Mouse (Mus musculus) liver, adult 2 months (tissue): ENCODE results near the gene Icmt.

Experiments used
- CTCF ChIP-seq: fragments of 200-500 bp; IDR thresholded peaks from 2 replicates; pipeline ENCODE4 v1.5.1; 2011; ENCODE audit warnings: low read depth, low read length, control low read depth
- POLR2A ChIP-seq: fragments of 200-500 bp; IDR thresholded peaks from 2 replicates; pipeline ENCODE4 v1.6.1; 2011; ENCODE audit warnings: low read length, control low read depth; ENCODE audit not compliant: insufficient read depth; ENCODE audit errors: extremely low read depth

DNA sequence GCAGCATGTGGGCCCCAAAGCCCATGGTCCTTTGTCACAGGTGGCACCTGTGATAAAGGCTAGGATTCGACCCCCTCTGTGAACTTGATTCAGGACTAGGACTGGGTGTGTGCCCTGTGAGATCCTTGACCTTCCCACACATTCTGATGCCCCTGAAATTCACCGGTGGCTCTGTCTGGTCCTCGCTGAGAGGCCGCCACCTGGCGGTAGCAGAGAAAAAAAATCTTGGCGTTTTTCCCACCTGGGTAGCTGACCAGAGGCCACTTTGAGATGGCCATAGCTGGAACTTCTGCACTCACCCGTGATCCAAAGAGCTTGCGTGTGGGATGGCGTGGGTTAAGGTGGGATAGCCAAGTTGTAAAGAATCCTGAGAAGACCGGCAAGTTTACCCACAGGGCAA, 11.5 kb upstream of the Icmt start:
- TF ChIP-seq POLR2A (no peak), CTCF (peak; percentile 80)
